9 mouse cellular contexts compared by ENCODE assay signal in the genomic region with DNA sequence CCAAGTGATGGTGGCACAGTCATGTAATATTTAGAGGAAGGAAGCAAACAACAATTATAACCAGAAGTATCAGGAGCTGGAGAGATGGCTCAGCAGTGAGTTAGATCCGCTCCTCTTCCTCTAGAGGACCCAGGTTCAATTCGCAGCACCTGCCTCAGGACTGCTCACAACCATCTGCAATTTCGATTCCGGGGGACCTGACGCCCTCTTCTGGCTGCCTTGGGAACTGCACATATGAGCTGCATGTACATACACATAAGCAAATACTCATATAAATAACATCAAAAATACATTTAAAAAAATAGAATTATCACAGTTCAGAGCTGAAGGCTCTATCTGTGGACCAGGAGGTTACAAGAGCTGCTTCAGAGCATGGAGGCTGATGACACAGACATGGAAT.
DNase-seq lines count a peak whose midpoint lies in the region; ATAC-seq and TF ChIP-seq lines count a peak whose summit lies in the region.
"Had no signal": no experiment of that assay in that cellular context is flagged by ENCODE, and none has a peak within 500 bp of the region (broad histone marks: within the 10 kb centered on the region; RNA-seq: fewer than 3 reads in every experiment).

No protein-coding gene starts in this region.

- WGBS in kidney, adult 2 months = 89% methylated on average over 5 of the region's 5 CpGs
- 71% methylated on average over 5 of the region's 5 CpGs for WGBS in bone marrow, adult 2 months
- WGBS in limb, embryonic 13.5 days = 82% methylated on average over 5 of the region's 5 CpGs
- 89% methylated on average over 5 of the region's 5 CpGs for WGBS in midbrain, embryonic 11.5 days

- H3K9ac ChIP-seq in limb, embryonic 13.5 days = no peak overlapping the region
- H3K9ac ChIP-seq in midbrain, embryonic 11.5 days (ENCODE audit: low read length) = no peak overlapping the region

- peak; percentile 32 for TF ChIP-seq CTCF in kidney, adult 2 months (conservative IDR thresholded peaks at IDR 0.05; ENCODE audit: insufficient read depth, insufficient read length, low read depth, low read length)
- TF ChIP-seq CTCF in bone marrow, adult 2 months (IDR thresholded peaks at IDR 0.05; ENCODE audit: control insufficient read depth, insufficient read depth, low read length) = peak; percentile 43; the same call in 1 of the 2 replicates

- H3K4me2 ChIP-seq in limb, embryonic 13.5 days (replicated peaks) = no peak overlapping the region
- no peak overlapping the region for H3K4me2 ChIP-seq in midbrain, embryonic 11.5 days

- no peaks in the 10 kb centered on the region for H3K4me1 ChIP-seq in kidney, adult 2 months (ENCODE audit: control insufficient read depth, insufficient read depth, low read length)
- H3K4me1 ChIP-seq in bone marrow, adult 2 months (ENCODE audit: control insufficient read depth, insufficient read depth, low read length) = no peaks in the 10 kb centered on the region
- H3K4me1 ChIP-seq in limb, embryonic 13.5 days = peaks cover 73% of the 10 kb centered on the region
- peaks cover 9% of the 10 kb centered on the region for H3K4me1 ChIP-seq in midbrain, embryonic 11.5 days (ENCODE audit: control insufficient read depth, insufficient read depth, low read length)

- TF ChIP-seq POLR2A in kidney, adult 2 months (IDR thresholded peaks at IDR 0.05; ENCODE audit: low read depth, low read length) = no peak
- no peak for TF ChIP-seq POLR2A in bone marrow, adult 2 months (IDR thresholded peaks at IDR 0.05; ENCODE audit: borderline replicate concordance, control insufficient read depth, low read depth, low read length)

- DNase-seq in kidney, adult 2 months = no peak
- no peak for DNase-seq in kidney, postnatal 14 days
- DNase-seq in A20 (ENCODE audit: low read depth, low spot score) = peak; percentile 23
- DNase-seq in spleen, postnatal 14 days (ENCODE audit: low spot score in 2 of 2) = no peak
- DNase-seq in midbrain, embryonic 11.5 days (ENCODE audit: low spot score, missing footprints) = no peak
- DNase-seq in layer of hippocampus, postnatal 36 days = no peak
- DNase-seq: gastrocnemius, postnatal 25 days had no signal

- no peaks in the 10 kb centered on the region for H3K36me3 ChIP-seq in kidney, adult 2 months (ENCODE audit: control insufficient read depth, insufficient read depth, low read length)
- no peaks in the 10 kb centered on the region for H3K36me3 ChIP-seq in limb, embryonic 13.5 days
- no peaks in the 10 kb centered on the region for H3K36me3 ChIP-seq in midbrain, embryonic 11.5 days (ENCODE audit: control insufficient read depth, insufficient read depth, low read length)

- H3K9me3 ChIP-seq in limb, embryonic 13.5 days = 0 out of 2 replicates have a peak, but pooled peaks cover 4% of the 10 kb centered on the region
- H3K9me3 ChIP-seq in midbrain, embryonic 11.5 days (ENCODE audit: control insufficient read depth, low read length) = no peaks in the 10 kb centered on the region

- H3K27ac ChIP-seq in kidney, adult 2 months (ENCODE audit: insufficient read depth, low read depth, low read length) = no peak overlapping the region
- H3K27ac ChIP-seq in bone marrow, adult 2 months (ENCODE audit: control insufficient read depth, insufficient read depth, low read depth, low read length, poor library complexity) = no peak overlapping the region
- peak overlapping the region; percentile 70; the same call in 1 of the 2 replicates for H3K27ac ChIP-seq in limb, embryonic 13.5 days
- no peak overlapping the region for H3K27ac ChIP-seq in midbrain, embryonic 11.5 days (ENCODE audit: low read depth, low read length)

- ATAC-seq in limb, embryonic 13.5 days (ENCODE audit: low FRiP score, low read depth) = no peak
- ATAC-seq in midbrain, embryonic 11.5 days (ENCODE audit: low FRiP score) = no peak

- H3K4me3 ChIP-seq in kidney, adult 2 months (ENCODE audit: insufficient read depth, low read depth, low read length) = no peak overlapping the region
- no peak overlapping the region for H3K4me3 ChIP-seq in bone marrow, adult 2 months (replicated peaks; ENCODE audit: control insufficient read depth, low read depth, low read length)
- H3K4me3 ChIP-seq in limb, embryonic 13.5 days = no peak overlapping the region
- no peak overlapping the region for H3K4me3 ChIP-seq in midbrain, embryonic 11.5 days (ENCODE audit: low read depth, low read length)

- H3K27me3 ChIP-seq in kidney, adult 2 months (replicated peaks; ENCODE audit: control insufficient read depth, insufficient read depth, low read length) = no peaks in the 10 kb centered on the region
- no peaks in the 10 kb centered on the region for H3K27me3 ChIP-seq in limb, embryonic 13.5 days
- H3K27me3 ChIP-seq in midbrain, embryonic 11.5 days (ENCODE audit: control insufficient read depth, insufficient read depth, low read length) = no peaks in the 10 kb centered on the region; the same call in 1 of the 2 replicates
